Mouse (Mus musculus) kidney, adult 2 months (tissue): ENCODE data around the gene Ern1.

Experiments used
- CTCF ChIP-seq: fragments of 200-500 bp; conservative IDR thresholded peaks from 2 replicates; pipeline ENCODE4 v1.5.1; 2011; ENCODE audit warnings: low read depth, mild to moderate bottlenecking, control low read depth, low read length, moderate library complexity, mixed read lengths; ENCODE audit not compliant: insufficient read depth, insufficient read length
- POLR2A ChIP-seq: fragments of 200-500 bp; IDR thresholded peaks from one replicate; pipeline ENCODE4 v1.6.1; 2011; ENCODE audit warnings: low read depth, low read length, control low read depth

- TF ChIP-seq CTCF (no peak), POLR2A (no peak)
These were observed 100.6 kb downstream of the Ern1 start for GRCm38 (mm10) chr11:106387020-106387419.
